Mouse (Mus musculus): ENCODE results near the gene 1700010I14Rik.

DNA sequence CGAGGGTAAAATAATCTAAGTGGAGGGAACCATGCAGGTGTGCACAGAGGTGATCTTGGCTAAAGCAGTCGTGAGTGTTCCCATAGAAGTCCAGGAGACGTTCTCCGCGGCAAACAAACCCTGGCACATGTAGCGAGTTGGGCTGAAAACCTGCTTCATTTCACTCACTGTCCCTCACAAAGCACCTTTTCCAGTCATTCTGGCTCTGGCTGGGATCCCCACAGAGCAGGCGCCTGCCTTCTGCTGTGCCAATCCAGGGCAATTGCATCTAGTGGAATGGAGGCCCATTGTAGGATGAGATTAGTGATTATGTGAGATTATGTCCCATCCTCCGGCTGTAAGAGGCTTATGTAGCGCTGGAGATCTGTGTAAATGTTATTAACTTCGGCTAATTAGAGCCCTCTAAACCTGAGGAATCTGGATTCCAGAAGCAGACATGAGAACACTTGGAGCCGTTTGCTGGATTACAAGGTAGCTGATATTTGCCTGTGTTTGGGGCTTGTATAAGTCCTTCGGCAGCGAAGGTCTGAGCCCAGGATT is 64.4 kb downstream of the 1700010I14Rik start:
- no peak for TF ChIP-seq MAX (IDR thresholded peaks at IDR 0.05; ENCODE audit: low read length)
- TF ChIP-seq EP300 (IDR thresholded peaks at IDR 0.05; ENCODE audit: low read depth in 1 of 2, low read length in 2 of 2), result no peak
- TF ChIP-seq CTCF (IDR thresholded peaks at IDR 0.05 in 2 of 3, conservative IDR thresholded peaks at IDR 0.05 in 1 of 3; ENCODE audit: control insufficient read depth in 1 of 3, insufficient read depth in 1 of 3, low read depth in 2 of 3, low read length in 3 of 3, poor library complexity in 1 of 3, severe bottlenecking in 1 of 3), result no peak
- no peak for TF ChIP-seq POLR2A (IDR thresholded peaks at IDR 0.05; ENCODE audit: control insufficient read depth in 1 of 2, insufficient read depth in 1 of 2, low read depth in 1 of 2, low read length in 2 of 2, poor library complexity in 1 of 2)
